Comparison of ENCODE assay signal across 8 mouse cellular contexts in genomic region chr2:32895606-32896106, GRCm38 (mm10). TPM values are rescaled to one million over a fixed set of nuclear protein-coding genes. Genes with fewer than 3 reads are reported as not detected.
DNase-seq lines count a peak whose midpoint lies in the region; ATAC-seq and TF ChIP-seq lines count a peak whose summit lies in the region.

No protein-coding gene starts in this region.

- 26% methylated on average over 8 of the region's 8 CpGs for WGBS in forebrain, embryonic 14.5 days
- WGBS in limb, embryonic 10.5 days, result 58% methylated on average over 8 of the region's 8 CpGs
- WGBS in olfactory bulb, adult 2 months, result 16% methylated on average over 6 of the region's 8 CpGs

- H3K27ac ChIP-seq in forebrain, embryonic 14.5 days (ENCODE audit: low read depth, low read length), result peak overlapping the region; percentile 58; the same call in 1 of the 2 replicates
- peak overlapping the region; percentile 61 for H3K27ac ChIP-seq in limb, embryonic 10.5 days
- peak overlapping the region; percentile 95 for H3K27ac ChIP-seq in olfactory bulb, adult 2 months (ENCODE audit: insufficient read depth, low read depth, low read length)

- H3K9ac ChIP-seq in forebrain, embryonic 14.5 days (ENCODE audit: low read length), result no peak overlapping the region

- H3K4me2 ChIP-seq in forebrain, embryonic 14.5 days (ENCODE audit: low read length), result no peak overlapping the region

- no peak for TF ChIP-seq CTCF in olfactory bulb, adult 2 months (IDR thresholded peaks at IDR 0.05; ENCODE audit: insufficient read depth, low read depth, low read length)

- no peaks in the 10 kb centered on the region for H3K27me3 ChIP-seq in forebrain, embryonic 14.5 days (replicated peaks; ENCODE audit: control insufficient read depth, insufficient read depth, low read length)
- no peaks in the 10 kb centered on the region for H3K27me3 ChIP-seq in limb, embryonic 10.5 days (ENCODE audit: low read depth, poor library complexity, severe bottlenecking)

- H3K4me3 ChIP-seq in forebrain, embryonic 14.5 days (ENCODE audit: low read depth, low read length), result no peak overlapping the region
- no peak overlapping the region for H3K4me3 ChIP-seq in limb, embryonic 10.5 days
- H3K4me3 ChIP-seq in olfactory bulb, adult 2 months (ENCODE audit: insufficient read depth, low read depth, low read length), result no peak overlapping the region

- peak; percentile 83 for DNase-seq in left cerebral cortex, postnatal 4 days
- no peak for DNase-seq in left cerebral cortex, adult 8-10 months (ENCODE audit: low spot score in 2 of 2)
- DNase-seq in forebrain, embryonic 14.5 days (ENCODE audit: low spot score), result peak; percentile 71
- no peak for DNase-seq in limb, embryonic 10.5 days (ENCODE audit: low spot score)
- DNase-seq in left cerebral cortex, adult 9 months (ENCODE audit: low spot score in 2 of 2), result no peak
- no peak for DNase-seq in spleen, postnatal 4 days (ENCODE audit: low spot score in 2 of 2)
- no peak for DNase-seq in layer of hippocampus, postnatal 36 days

- no peak for TF ChIP-seq POLR2A in olfactory bulb, adult 2 months (IDR thresholded peaks at IDR 0.05; ENCODE audit: insufficient read depth, low read depth, low read length)

- H3K4me1 ChIP-seq in forebrain, embryonic 14.5 days (ENCODE audit: control insufficient read depth, insufficient read depth, low read length), result peaks cover 22% of the 10 kb centered on the region
- H3K4me1 ChIP-seq in limb, embryonic 10.5 days, result peaks cover 51% of the 10 kb centered on the region
- H3K4me1 ChIP-seq in olfactory bulb, adult 2 months (ENCODE audit: control insufficient read depth, insufficient read depth, low read length), result peaks cover 57% of the 10 kb centered on the region

- intact Hi-C loops in left cerebral cortex, postnatal 4 days (cut with DNase I), result no loop called here

- H3K36me3 ChIP-seq in forebrain, embryonic 14.5 days (ENCODE audit: control insufficient read depth, insufficient read depth, low read length), result no peaks in the 10 kb centered on the region
- H3K36me3 ChIP-seq in limb, embryonic 10.5 days, result peaks cover 32% of the 10 kb centered on the region

- H3K9me3 ChIP-seq in forebrain, embryonic 14.5 days (replicated peaks; ENCODE audit: control insufficient read depth, low read length), result no peaks in the 10 kb centered on the region
- no peaks in the 10 kb centered on the region for H3K9me3 ChIP-seq in limb, embryonic 10.5 days (replicated peaks)

- ATAC-seq in forebrain, embryonic 14.5 days, result peak; percentile 67

RNA-seq across cellular contexts. Expression of gene Fam129b, which starts 19.7 kb away (rescaled TPM):
- 10 to 100 TPM; 55.1 to 63.3 TPM for total RNA-seq in left cerebral cortex, postnatal 4 days (2021)
- total RNA-seq in left cerebral cortex, adult 8-10 months (2022), result 10 to 100 TPM; 24.7 to 31.8 (median 28.4) TPM
- polyA plus RNA-seq in forebrain, embryonic 14.5 days (2014; fragmentation: Nextera tagmentation; extraction: Ambion mirVana), result 13.8 and 17.7 TPM in 2 replicates
- polyA plus RNA-seq in limb, embryonic 10.5 days (2016; fragmentation: Nextera tagmentation; extraction: Ambion mirVana), result 40.9 and 47.9 TPM in 2 replicates
- not detected in 2 replicates for polyA plus RNA-seq in olfactory bulb, adult 2 months (2012; ENCODE audit: insufficient read depth, insufficient read length, low replicate concordance, missing spikeins)
- 10 to 100 TPM; 14.0 to 17.7 TPM for total RNA-seq in layer of hippocampus, postnatal 36 days (2021)

RNA-seq across cellular contexts. Expression of gene Stxbp1, which starts 48.6 kb away (rescaled TPM):
- total RNA-seq in left cerebral cortex, postnatal 4 days (2021), result 100 to 1,000 TPM; 557 to 578 TPM
- total RNA-seq in left cerebral cortex, adult 8-10 months (2022), result 100 to 1,000 TPM; 883 to 958 (median 954) TPM
- 127 and 174 TPM in 2 replicates for polyA plus RNA-seq in forebrain, embryonic 14.5 days (2014; fragmentation: Nextera tagmentation; extraction: Ambion mirVana)
- 10.9 and 12.9 TPM in 2 replicates for polyA plus RNA-seq in limb, embryonic 10.5 days (2016; fragmentation: Nextera tagmentation; extraction: Ambion mirVana)
- polyA plus RNA-seq in olfactory bulb, adult 2 months (2012; ENCODE audit: insufficient read depth, insufficient read length, low replicate concordance, missing spikeins), result 182 and 623 TPM in 2 replicates
- 100 to 1,000 TPM; 561 to 604 TPM for total RNA-seq in layer of hippocampus, postnatal 36 days (2021)

Comparison
In these comparisons a context has a peak if more than half of its experiments do, and no peak if none do; other contexts are left out.
1. DNase-seq: peak in left cerebral cortex, postnatal 4 days (single experiment) and forebrain, embryonic 14.5 days (single experiment); none in left cerebral cortex, adult 8-10 months (0 of 2), limb, embryonic 10.5 days (single experiment), left cerebral cortex, adult 9 months (0 of 2), spleen, postnatal 4 days (0 of 2) and layer of hippocampus, postnatal 36 days (0 of 2).
2. Peak in every context shown above with its lines, with median percentiles within 50 percentile points of each other: H3K27ac ChIP-seq.